In genomic region chr12:82408486-82408885, GRCm38 (mm10) we compare ENCODE assay signal across 9 mouse cellular contexts.
DNase-seq lines count a peak whose midpoint lies in the region; ATAC-seq lines count a peak whose summit lies in the region.
"Had no signal": no experiment of that assay in that cellular context is flagged by ENCODE, and none has a peak within 500 bp of the region (broad histone marks: within the 10 kb centered on the region; RNA-seq: fewer than 3 reads in every experiment).

No protein-coding gene starts in this region.

- H3K27ac ChIP-seq in heart, embryonic 11.5 days (ENCODE audit: low read depth, low read length) = no peak overlapping the region
- peak overlapping the region; percentile 17 for H3K27ac ChIP-seq in heart, embryonic 16.5 days (ENCODE audit: low read length)
- H3K27ac ChIP-seq in neural tube, embryonic 15.5 days (replicated peaks) = no peak overlapping the region

- peak; percentile 98 for DNase-seq in heart, adult 11 months
- DNase-seq in urinary bladder, postnatal 14 days (ENCODE audit: low spot score) = peak; percentile 46
- DNase-seq in urinary bladder, postnatal 10 days (ENCODE audit: low spot score) = no peak
- peak; percentile 83 for DNase-seq in lung, postnatal 36 days
- no peak for DNase-seq in urinary bladder, postnatal 25 days (ENCODE audit: low spot score)

- no peak overlapping the region for H3K4me3 ChIP-seq in heart, embryonic 11.5 days (ENCODE audit: low read depth, low read length)
- H3K4me3 ChIP-seq in heart, embryonic 16.5 days (ENCODE audit: low read length) = no peak overlapping the region
- no peak overlapping the region for H3K4me3 ChIP-seq in neural tube, embryonic 15.5 days (replicated peaks)

- H3K9me3 ChIP-seq in heart, embryonic 11.5 days (replicated peaks; ENCODE audit: control insufficient read depth, low read length) = no peaks in the 10 kb centered on the region
- H3K9me3 ChIP-seq in heart, embryonic 16.5 days (replicated peaks; ENCODE audit: control insufficient read depth, low read length) = no peaks in the 10 kb centered on the region
- H3K9me3 ChIP-seq in neural tube, embryonic 15.5 days (replicated peaks) = no peaks in the 10 kb centered on the region

- H3K9ac ChIP-seq in heart, embryonic 11.5 days (ENCODE audit: low read depth, low read length) = no peak overlapping the region
- 0 out of 2 replicates have a peak overlapping the region, but pooled peaks have one; percentile 6 for H3K9ac ChIP-seq in heart, embryonic 16.5 days (ENCODE audit: low read length)
- no peak overlapping the region for H3K9ac ChIP-seq in neural tube, embryonic 15.5 days (replicated peaks)

- no peak overlapping the region for H3K4me2 ChIP-seq in heart, embryonic 11.5 days
- H3K4me2 ChIP-seq in heart, embryonic 16.5 days (ENCODE audit: low read depth, low read length) = no peak overlapping the region
- no peak overlapping the region for H3K4me2 ChIP-seq in neural tube, embryonic 15.5 days

- ATAC-seq in heart, embryonic 11.5 days (replicated peaks; ENCODE audit: insufficient number of reproducible peaks, low FRiP score, low TSS enrichment) = no peak
- ATAC-seq in heart, embryonic 16.5 days (replicated peaks; ENCODE audit: extremely low read depth, insufficient read depth, low FRiP score) = peak; percentile 49; the same call in 1 of the 2 replicates
- ATAC-seq in neural tube, embryonic 15.5 days (ENCODE audit: low FRiP score) = no peak

- H3K36me3 ChIP-seq in heart, embryonic 11.5 days (ENCODE audit: control insufficient read depth, insufficient read depth, low read length) = peaks cover 5% of the 10 kb centered on the region; the same call in 1 of the 2 replicates
- H3K36me3 ChIP-seq in heart, embryonic 16.5 days (ENCODE audit: control insufficient read depth, insufficient read depth) = peaks cover 5% of the 10 kb centered on the region
- peaks cover 3% of the 10 kb centered on the region; the same call in 1 of the 2 replicates for H3K36me3 ChIP-seq in neural tube, embryonic 15.5 days

- WGBS in heart, embryonic 11.5 days (ENCODE audit: insufficient replicate concordance) = 82% methylated on average over 6 of the region's 6 CpGs
- WGBS in heart, embryonic 16.5 days = 34% methylated on average over 6 of the region's 6 CpGs
- WGBS in neural tube, embryonic 15.5 days = 59% methylated on average over 6 of the region's 6 CpGs

- peaks cover 17% of the 10 kb centered on the region for H3K4me1 ChIP-seq in heart, embryonic 11.5 days (ENCODE audit: control insufficient read depth, insufficient read depth, low read length)
- peaks cover 18% of the 10 kb centered on the region for H3K4me1 ChIP-seq in heart, embryonic 16.5 days (ENCODE audit: control insufficient read depth, insufficient read depth, low read length)
- H3K4me1 ChIP-seq in neural tube, embryonic 15.5 days = peaks cover 17% of the 10 kb centered on the region

- no peaks in the 10 kb centered on the region for H3K27me3 ChIP-seq in heart, embryonic 11.5 days (ENCODE audit: control insufficient read depth, insufficient read depth, low read length)
- no peaks in the 10 kb centered on the region for H3K27me3 ChIP-seq in heart, embryonic 16.5 days (ENCODE audit: control insufficient read depth, insufficient read depth, low read length)
- H3K27me3 ChIP-seq in neural tube, embryonic 15.5 days (replicated peaks) = no peaks in the 10 kb centered on the region
- H3K27me3 ChIP-seq: CH12.LX had no signal

Comparison
In these comparisons a context has a peak if more than half of its experiments do, and no peak if none do; other contexts are left out.
1. DNase-seq: peak in heart, adult 11 months (single experiment), urinary bladder, postnatal 14 days (single experiment) and lung, postnatal 36 days (single experiment); none in urinary bladder, postnatal 10 days (single experiment) and urinary bladder, postnatal 25 days (single experiment).